Mouse (Mus musculus) ES-E14 (cell line): ENCODE data around the gene Slc6a18. TPM values are rescaled to one million over a fixed set of nuclear protein-coding genes. Genes with fewer than 3 reads are reported as not detected.

Experiments used
- DNase-seq: peaks from one replicate; pipeline ENCODE4 v3.0.0-alpha.2; 2013; ENCODE audit warnings: low read depth, low spot score
- H3K27ac ChIP-seq: 2 replicates; pipeline ENCODE4 v1.5.1; 2012; ENCODE audit warnings: low read depth, mild to moderate bottlenecking, low read length, moderate library complexity, mixed read lengths; ENCODE audit not compliant: poor library complexity, insufficient read depth, severe bottlenecking
- H3K36me3 ChIP-seq: 2 replicates; pipeline ENCODE4 v1.6.1; 2012; ENCODE audit warnings: mild to moderate bottlenecking, low read length, moderate library complexity, mixed read lengths; ENCODE audit not compliant: control insufficient read depth, poor library complexity, insufficient read depth, severe bottlenecking
- H3K4me1 ChIP-seq, 2 experiments: fragments of 150-350 bp in 1 of 2; sonication (generic) in 1 of 2; 2 replicates each; pipeline ENCODE4 v1.6.1; 2012; ENCODE audit warnings: low read length in 2 of 2, mild to moderate bottlenecking in 1 of 2, mixed read lengths in 1 of 2; ENCODE audit not compliant: control insufficient read depth in 2 of 2, insufficient read depth in 2 of 2, poor library complexity in 1 of 2
- H3K4me3 ChIP-seq, 2 experiments: fragments of 150-350 bp in 1 of 2; sonication (generic) in 1 of 2; 2 replicates each; pipeline ENCODE4 v1.5.1; 2012; ENCODE audit warnings: low read length in 2 of 2, low read depth in 1 of 2, mild to moderate bottlenecking in 1 of 2, mixed read lengths in 1 of 2; ENCODE audit not compliant: insufficient read depth in 1 of 2, poor library complexity in 1 of 2, severe bottlenecking in 1 of 2
- H3K9ac ChIP-seq: 2 replicates; pipeline ENCODE4 v1.6.1; 2012; ENCODE audit warnings: low read depth, mild to moderate bottlenecking, low read length, mixed read lengths; ENCODE audit not compliant: poor library complexity, insufficient read depth, severe bottlenecking
- H3K9me3 ChIP-seq: fragments of 150-350 bp; sonication (generic); 2 replicates; pipeline ENCODE4 v1.6.1; 2012; ENCODE audit warnings: low read depth, mild to moderate bottlenecking, low read length; ENCODE audit not compliant: control insufficient read depth, insufficient read depth
- CHD2 ChIP-seq: IDR thresholded peaks from 2 replicates; pipeline ENCODE4 v1.6.1; 2014; ENCODE audit warnings: mild to moderate bottlenecking, low read depth, low read length, inconsistent platforms
- HCFC1 ChIP-seq: IDR thresholded peaks from 2 replicates; pipeline ENCODE4 v1.6.1; 2012; ENCODE audit warnings: low read length, inconsistent platforms, borderline replicate concordance; ENCODE audit not compliant: insufficient read depth
- MAFK ChIP-seq: IDR thresholded peaks from 2 replicates; pipeline ENCODE4 v1.6.1; 2014; ENCODE audit warnings: mild to moderate bottlenecking, low read depth, low read length, inconsistent platforms; ENCODE audit not compliant: insufficient read depth
- ZC3H11A ChIP-seq: IDR thresholded peaks from 2 replicates; pipeline ENCODE4 v1.6.1; 2012; ENCODE audit warnings: low read depth, mild to moderate bottlenecking, inconsistent platforms, low read length, borderline replicate concordance
- ZNF384 ChIP-seq: IDR thresholded peaks from 2 replicates; pipeline ENCODE4 v1.6.1; 2012; ENCODE audit warnings: low read depth, low read length, inconsistent platforms
- in situ Hi-C, 2 experiments: fragments of 600-800 bp; cut with MboI; formaldehyde crosslinking; loops; one replicate each; pipeline ENCODE4 v1.15.1; 2025; ENCODE audit warnings: low sequenced_read_pairs in 2 of 2, inconsistent platforms in 1 of 2; ENCODE audit not compliant: unreplicated experiment in 2 of 2
- total RNA-seq: library from RNA; depleted of rRNA; stranded (reverse); fragments of 300-350 nt; gene quantifications from 2 replicates; pipeline ENCODE4 v1.2.3, GENCODE M21; 2012; rRNA removed

Gene Slc6a18
- total RNA-seq, result not detected in 2 replicates

DNA sequence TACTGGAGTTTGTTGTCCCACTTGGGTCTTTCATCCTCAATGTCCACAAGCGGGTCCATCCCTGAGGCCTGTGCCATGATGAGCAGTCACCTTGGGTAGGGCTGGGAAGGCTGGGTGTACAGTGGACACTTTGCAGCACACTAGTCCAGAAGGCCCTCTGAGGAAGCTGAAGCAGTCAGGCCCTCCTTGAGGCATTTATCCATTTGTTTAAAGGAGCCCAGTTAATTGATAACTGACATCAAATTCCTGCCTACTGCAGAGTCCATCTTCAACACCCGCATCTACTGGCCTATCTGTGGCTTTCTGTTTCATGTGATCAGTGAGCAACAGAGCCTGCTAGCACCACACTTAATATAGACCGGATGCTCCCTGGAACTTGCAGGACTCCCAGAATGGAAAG, at the start of gene Slc6a18:
TSS of gene Slc6a18 (minus strand) at position 171 of the 400 bp plus-strand sequence.
- H3K9ac ChIP-seq, result no peak within 1 kb of the TSS
- no peak within 1 kb of the TSS for H3K4me3 ChIP-seq
- H3K4me1 ChIP-seq, result no peaks in the 10 kb centered on the region
- no peak for TF ChIP-seq HCFC1
- TF ChIP-seq MAFK, result no peak
- no peak for TF ChIP-seq ZC3H11A
- TF ChIP-seq CHD2, result no peak
- no peak for TF ChIP-seq ZNF384
- in situ Hi-C loops, result no loop called here
- DNase-seq, result no peak
- no peaks in the 10 kb centered on the region for H3K36me3 ChIP-seq
- no peaks in the 10 kb centered on the region for H3K9me3 ChIP-seq
- no peak within 1 kb of the TSS for H3K27ac ChIP-seq

DNA sequence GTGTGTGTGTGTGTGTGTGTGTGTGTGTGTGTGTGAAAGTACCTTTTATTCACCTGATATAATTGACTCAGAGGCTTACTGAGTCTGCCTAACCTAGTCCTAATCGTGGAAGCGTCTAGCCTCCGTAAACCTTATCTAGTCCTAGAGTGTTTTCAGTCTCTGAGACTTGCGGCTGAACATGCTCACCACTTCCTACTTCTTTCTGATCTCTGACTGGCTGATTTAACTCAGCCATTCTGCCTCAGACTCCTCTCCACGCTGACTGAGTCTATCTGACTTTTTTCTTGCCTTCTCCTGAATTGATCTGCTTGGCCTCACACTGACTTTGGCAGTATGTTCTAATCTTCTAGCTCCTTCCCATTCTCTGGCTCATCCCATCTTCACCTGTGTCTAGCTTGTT, 47.5 kb upstream of the Slc6a18 start:
- Histone ChIP-seq H3K9ac (no peak overlapping the region), H3K9me3 (no peaks in the 10 kb centered on the region), H3K4me1 (peaks cover 0 to 6% of the 10 kb centered on the region in 2 experiments; a peak in 1 of 4 replicates), H3K36me3 (no peaks in the 10 kb centered on the region), H3K4me3 (no peak overlapping the region), H3K27ac (no peak overlapping the region)
- no peak for TF ChIP-seq ZNF384
- in situ Hi-C loops, result loop anchor here in 1 of 2 experiments (10.0 kb wide), 1 partner anchor 179 kb away; no protein-coding TSS in a partner anchor
- DNase-seq, result no peak

DNA sequence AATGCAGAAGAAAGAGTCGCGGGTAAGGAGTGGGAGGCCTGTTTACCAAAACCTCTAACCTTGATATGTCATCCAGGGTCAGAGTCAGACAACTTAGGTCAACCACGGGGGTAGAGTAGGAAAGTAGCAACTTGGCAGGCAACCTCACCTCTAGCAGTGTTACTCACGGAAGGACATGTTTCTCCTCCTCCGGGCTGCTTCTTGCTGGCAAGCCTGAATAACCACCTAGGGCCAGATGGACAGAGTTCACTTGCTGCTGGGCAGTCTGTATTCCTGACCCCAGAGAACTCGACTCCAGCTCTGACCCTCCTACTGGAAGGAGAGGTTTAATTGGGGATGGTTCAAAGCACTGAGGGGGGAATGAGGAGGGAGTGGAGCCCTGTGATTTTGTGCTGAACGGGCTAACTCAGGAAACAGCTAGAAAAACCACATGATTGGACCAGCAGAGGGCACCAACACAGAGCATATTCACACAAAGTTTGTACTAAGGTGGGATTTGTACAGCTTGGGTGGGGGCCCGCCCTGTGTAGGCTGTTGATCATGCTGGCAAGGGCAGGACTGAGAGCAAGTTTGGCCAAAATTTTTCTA, 45.4 kb upstream of the Slc6a18 start:
- H3K36me3 ChIP-seq, result no peaks in the 10 kb centered on the region
- in situ Hi-C loops, result loop anchor here (5.0 to 10.0 kb wide), 3 partner anchors 104 to 184 kb away; no protein-coding TSS in a partner anchor
- H3K4me1 ChIP-seq, result peaks cover 0 to 6% of the 10 kb centered on the region in 2 experiments; a peak in 1 of 4 replicates
- no peak overlapping the region for H3K27ac ChIP-seq
- no peak overlapping the region for H3K4me3 ChIP-seq
- TF ChIP-seq ZC3H11A, result peak; percentile 69; the same call in 1 of the 2 replicates
- TF ChIP-seq ZNF384, result no peak
- no peaks in the 10 kb centered on the region for H3K9me3 ChIP-seq
- H3K9ac ChIP-seq, result no peak overlapping the region
- peak; percentile 42 for DNase-seq

DNA sequence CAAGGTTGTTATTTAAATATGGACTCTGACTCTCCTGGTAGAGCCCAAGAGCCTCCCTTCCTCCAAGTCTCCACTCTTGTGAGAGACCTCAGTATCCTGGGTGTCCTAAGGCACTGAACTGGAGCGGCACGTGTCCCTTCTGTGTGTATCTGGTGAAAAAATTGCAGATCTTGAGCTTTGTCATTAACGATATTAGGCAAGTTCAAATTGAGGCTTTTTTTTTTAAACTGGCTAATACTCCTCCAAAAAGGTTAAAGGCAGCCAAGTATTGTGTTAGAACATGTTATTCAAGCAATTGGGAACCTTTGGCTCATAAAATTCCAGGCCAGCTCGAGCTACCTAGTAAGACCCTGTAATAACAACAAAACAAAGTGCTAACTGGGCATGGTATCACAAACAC, 42.4 kb upstream of the Slc6a18 start:
- in situ Hi-C loops, result loop anchor here (5.0 to 10.0 kb wide), 3 partner anchors 107 to 187 kb away; no protein-coding TSS in a partner anchor
- TF ChIP-seq CHD2 (no peak), ZC3H11A (no peak), MAFK (no peak), HCFC1 (no peak), ZNF384 (no peak)
- Histone ChIP-seq H3K27ac (no peak overlapping the region), H3K36me3 (no peaks in the 10 kb centered on the region), H3K4me1 (no peaks in the 10 kb centered on the region), H3K4me3 (no peak overlapping the region), H3K9ac (no peak overlapping the region), H3K9me3 (no peaks in the 10 kb centered on the region)
- DNase-seq, result no peak

DNA sequence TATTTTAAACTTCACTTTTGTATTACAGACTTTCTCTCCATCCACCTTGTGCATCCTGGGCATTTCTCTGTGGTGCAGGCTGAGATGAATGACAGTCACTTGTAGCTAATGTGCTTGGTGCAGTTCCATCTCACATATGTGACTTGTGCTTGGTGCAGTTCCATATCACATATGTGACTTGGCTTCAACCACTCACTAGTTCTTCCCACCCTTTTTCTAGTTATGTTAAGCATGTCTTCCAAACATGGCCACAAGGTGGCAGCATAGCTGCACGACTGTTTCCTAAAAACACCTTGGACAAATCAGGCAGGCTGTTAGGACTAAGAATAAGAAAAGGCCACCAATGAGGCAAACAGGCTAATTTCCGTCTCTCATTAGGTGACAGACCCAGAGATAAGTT, 40.4 kb upstream of the Slc6a18 start:
- Histone ChIP-seq H3K36me3 (no peaks in the 10 kb centered on the region), H3K4me3 (no peak overlapping the region), H3K27ac (no peak overlapping the region), H3K4me1 (no peaks in the 10 kb centered on the region), H3K9ac (no peak overlapping the region), H3K9me3 (no peaks in the 10 kb centered on the region)
- in situ Hi-C loops, result no loop called here
- DNase-seq, result peak; percentile 89
- TF ChIP-seq MAFK (no peak), HCFC1 (no peak), ZC3H11A (peak; percentile 90), CHD2 (no peak), ZNF384 (no peak)
